In the genomic region with DNA sequence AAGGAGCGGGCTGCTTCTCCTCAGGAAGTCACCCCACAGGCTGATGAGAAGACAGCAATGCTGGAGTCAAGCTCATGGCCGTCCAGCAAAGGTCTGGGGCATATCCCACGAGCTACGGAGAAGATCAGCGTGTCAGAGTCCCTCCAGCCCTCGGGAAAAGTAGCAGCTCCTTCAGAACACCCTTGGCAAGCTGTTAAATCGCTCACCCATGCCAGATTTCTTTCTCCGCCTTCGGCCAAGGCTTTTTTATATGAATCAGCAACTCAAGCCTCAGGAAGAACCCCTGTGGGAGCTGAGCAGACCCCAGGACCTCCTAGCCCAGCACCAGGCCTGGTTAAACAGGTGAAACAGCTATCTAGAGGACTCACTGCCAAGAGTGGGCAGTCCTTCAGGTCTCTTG, we compare ENCODE assay signal across 19 mouse cellular contexts. TPM values are rescaled to one million over a fixed set of nuclear protein-coding genes. Genes with fewer than 3 reads are reported as not detected.
DNase-seq lines count a peak whose midpoint lies in the region; ATAC-seq and TF ChIP-seq lines count a peak whose summit lies in the region.
"Had no signal": no experiment of that assay in that cellular context is flagged by ENCODE, and none has a peak within 500 bp of the region (broad histone marks: within the 10 kb centered on the region; RNA-seq: fewer than 3 reads in every experiment).

No protein-coding gene starts in this region.

- no peaks in the 10 kb centered on the region for H3K4me1 ChIP-seq in liver, embryonic 13.5 days (replicated peaks)
- no peaks in the 10 kb centered on the region for H3K4me1 ChIP-seq in liver, postnatal 0 days (ENCODE audit: insufficient read depth)
- H3K4me1 ChIP-seq: forebrain, embryonic 15.5 days; hindbrain, embryonic 10.5 days; hindbrain, embryonic 13.5 days had no signal

- DNase-seq in layer of hippocampus, adult 2 months (ENCODE audit: low spot score in 2 of 2), result no peak
- DNase-seq in layer of hippocampus, adult 9-10 months (ENCODE audit: low spot score), result no peak
- DNase-seq in liver, embryonic 13.5 days, result no peak
- DNase-seq in liver, postnatal 0 days, result no peak
- no peak for DNase-seq in gastrocnemius, postnatal 10 days
- DNase-seq: adrenal gland, postnatal 10 days; adrenal gland, postnatal 36 days; cerebellum, adult 18-20 months; cerebellum, adult 9-10 months; cerebellum, postnatal 14 days; gastrocnemius, postnatal 36 days had no signal

- no peak for ATAC-seq in liver, embryonic 13.5 days (ENCODE audit: low read depth)
- ATAC-seq in liver, postnatal 0 days, result no peak
- ATAC-seq in erythroid progenitor cell, adult 5-6 weeks (replicated peaks; ENCODE audit: low FRiP score, poor library complexity, severe bottlenecking), result 0 out of 2 replicates have a peak, but pooled peaks have one; percentile 21
- ATAC-seq: activated CD4-positive, CD25-positive, alpha-beta regulatory T cell, adult 4 months; CD4-positive, CD25-positive, alpha-beta regulatory T cell, adult 4 months; forebrain, embryonic 15.5 days had no signal

- TF ChIP-seq CTCF in layer of hippocampus, adult 2 months (conservative IDR thresholded peaks at IDR 0.05), result no peak
- no peak for TF ChIP-seq CTCF in liver, postnatal 0 days (IDR thresholded peaks at IDR 0.05; ENCODE audit: low read depth)

- 89% methylated on average over 9 of the region's 9 CpGs for WGBS in liver, embryonic 13.5 days (ENCODE audit: insufficient replicate concordance)
- 85% methylated on average over 9 of the region's 9 CpGs for WGBS in liver, postnatal 0 days (ENCODE audit: insufficient replicate concordance)

- TF ChIP-seq EP300 in liver, postnatal 0 days (IDR thresholded peaks at IDR 0.05; ENCODE audit: low read depth), result no peak

- H3K4me2 ChIP-seq in liver, embryonic 13.5 days, result no peak overlapping the region
- H3K4me2 ChIP-seq in liver, postnatal 0 days (ENCODE audit: low read depth, low read length), result no peak overlapping the region
- H3K4me2 ChIP-seq: forebrain, embryonic 15.5 days; heart, embryonic 11.5 days; hindbrain, embryonic 13.5 days had no signal

- H3K9me3 ChIP-seq in liver, embryonic 13.5 days (replicated peaks), result no peaks in the 10 kb centered on the region
- no peaks in the 10 kb centered on the region for H3K9me3 ChIP-seq in liver, postnatal 0 days (ENCODE audit: low read length)
- H3K9me3 ChIP-seq: forebrain, embryonic 15.5 days; hindbrain, embryonic 10.5 days; hindbrain, embryonic 13.5 days had no signal

- peaks cover 86% of the 10 kb centered on the region for H3K36me3 ChIP-seq in liver, embryonic 13.5 days
- H3K36me3 ChIP-seq in liver, postnatal 0 days (replicated peaks; ENCODE audit: insufficient read depth, low read length), result peaks cover 72% of the 10 kb centered on the region

- H3K27me3 ChIP-seq in liver, embryonic 13.5 days, result no peaks in the 10 kb centered on the region
- no peaks in the 10 kb centered on the region for H3K27me3 ChIP-seq in liver, postnatal 0 days (ENCODE audit: insufficient read depth, low read length)
- H3K27me3 ChIP-seq: forebrain, embryonic 15.5 days; hindbrain, embryonic 13.5 days had no signal

- H3K9ac ChIP-seq in liver, embryonic 13.5 days, result peak overlapping the region; percentile 3
- H3K9ac ChIP-seq in liver, postnatal 0 days (replicated peaks), result no peak overlapping the region
- H3K9ac ChIP-seq: forebrain, embryonic 15.5 days; hindbrain, embryonic 13.5 days had no signal

- peak overlapping the region; percentile 78 for H3K27ac ChIP-seq in layer of hippocampus, adult 2 months
- H3K27ac ChIP-seq in liver, embryonic 13.5 days, result no peak overlapping the region
- no peak overlapping the region for H3K27ac ChIP-seq in liver, postnatal 0 days (ENCODE audit: low read depth)
- H3K27ac ChIP-seq: forebrain, embryonic 15.5 days; hindbrain, embryonic 10.5 days; hindbrain, embryonic 13.5 days had no signal

- H3K4me3 ChIP-seq in layer of hippocampus, adult 2 months, result no peak overlapping the region
- H3K4me3 ChIP-seq in liver, embryonic 13.5 days (replicated peaks), result no peak overlapping the region
- no peak overlapping the region for H3K4me3 ChIP-seq in liver, postnatal 0 days (ENCODE audit: low read depth, low read length)
- H3K4me3 ChIP-seq: forebrain, embryonic 15.5 days; hindbrain, embryonic 10.5 days; hindbrain, embryonic 13.5 days had no signal

RNA-seq across cellular contexts. Expression of gene Prelid1, which starts 7.2 kb away (rescaled TPM):
- total RNA-seq in layer of hippocampus, adult 2 months (2021), result 100 to 1,000 TPM; 142 to 153 TPM
- polyA plus RNA-seq in liver, embryonic 13.5 days (2015; fragmentation: Nextera tagmentation; extraction: Ambion mirVana), result 234 and 240 TPM in 2 replicates
- polyA plus RNA-seq in liver, postnatal 0 days (2015; fragmentation: Nextera tagmentation; extraction: Ambion mirVana), result 196 and 213 TPM in 2 replicates
- 81.3 and 131 TPM in 2 replicates for total RNA-seq in erythroid progenitor cell, adult 5-6 weeks (2015; ENCODE audit: low replicate concordance)
- 30.9 and 39.1 TPM in 2 replicates for total RNA-seq in erythroid progenitor cell, adult 5-6 weeks (2017; ENCODE audit: low replicate concordance)
- total RNA-seq in gastrocnemius, postnatal 10 days (2021), result 10 to 100 TPM; 66.3 to 79.2 TPM

RNA-seq across cellular contexts. Expression of gene Rab24, which starts 8.7 kb away (rescaled TPM):
- total RNA-seq in layer of hippocampus, adult 2 months (2021), result 10 to 100 TPM; 82.8 to 84.2 TPM
- polyA plus RNA-seq in liver, embryonic 13.5 days (2015; fragmentation: Nextera tagmentation; extraction: Ambion mirVana), result 38.0 and 45.0 TPM in 2 replicates
- 38.7 and 39.6 TPM in 2 replicates for polyA plus RNA-seq in liver, postnatal 0 days (2015; fragmentation: Nextera tagmentation; extraction: Ambion mirVana)
- total RNA-seq in erythroid progenitor cell, adult 5-6 weeks (2015; ENCODE audit: low replicate concordance), result 83.3 and 153 TPM in 2 replicates
- total RNA-seq in erythroid progenitor cell, adult 5-6 weeks (2017; ENCODE audit: low replicate concordance), result 19.8 and 40.4 TPM in 2 replicates
- 10 to 100 TPM; 36.0 to 37.2 TPM for total RNA-seq in gastrocnemius, postnatal 10 days (2021)

RNA-seq across cellular contexts. Expression of gene Mxd3, which starts 16.6 kb away (rescaled TPM):
- 1 to 10 TPM; 1.2 to 1.8 TPM for total RNA-seq in layer of hippocampus, adult 2 months (2021)
- polyA plus RNA-seq in liver, embryonic 13.5 days (2015; fragmentation: Nextera tagmentation; extraction: Ambion mirVana), result 22.0 and 23.0 TPM in 2 replicates
- polyA plus RNA-seq in liver, postnatal 0 days (2015; fragmentation: Nextera tagmentation; extraction: Ambion mirVana), result 14.0 and 15.9 TPM in 2 replicates
- 293 and 332 TPM in 2 replicates for total RNA-seq in erythroid progenitor cell, adult 5-6 weeks (2015; ENCODE audit: low replicate concordance)
- total RNA-seq in erythroid progenitor cell, adult 5-6 weeks (2017; ENCODE audit: low replicate concordance), result 162 and 195 TPM in 2 replicates
- total RNA-seq in gastrocnemius, postnatal 10 days (2021), result 1 to 10 TPM; 6.2 to 7.8 TPM
- total RNA-seq: gastrocnemius, adult 8-10 months had no signal

RNA-seq across cellular contexts. Expression of gene Lman2, which starts 49.5 kb away (rescaled TPM):
- total RNA-seq in layer of hippocampus, adult 2 months (2021), result 10 to 100 TPM; 66.2 to 66.8 TPM
- 59.1 and 65.6 TPM in 2 replicates for polyA plus RNA-seq in liver, embryonic 13.5 days (2015; fragmentation: Nextera tagmentation; extraction: Ambion mirVana)
- polyA plus RNA-seq in liver, postnatal 0 days (2015; fragmentation: Nextera tagmentation; extraction: Ambion mirVana), result 50.5 and 56.0 TPM in 2 replicates
- total RNA-seq in erythroid progenitor cell, adult 5-6 weeks (2015; ENCODE audit: low replicate concordance), result 45.7 and 55.1 TPM in 2 replicates
- total RNA-seq in erythroid progenitor cell, adult 5-6 weeks (2017; ENCODE audit: low replicate concordance), result 56.6 and 75.6 TPM in 2 replicates
- total RNA-seq in gastrocnemius, postnatal 10 days (2021), result 10 to 100 TPM; 37.0 to 45.1 TPM

RNA-seq across cellular contexts. Expression of gene Rgs14, which starts 56.5 kb away (rescaled TPM):
- total RNA-seq in layer of hippocampus, adult 2 months (2021), result 100 to 1,000 TPM; 113 to 119 TPM
- 1.4 and 1.8 TPM in 2 replicates for polyA plus RNA-seq in liver, embryonic 13.5 days (2015; fragmentation: Nextera tagmentation; extraction: Ambion mirVana)
- polyA plus RNA-seq in liver, postnatal 0 days (2015; fragmentation: Nextera tagmentation; extraction: Ambion mirVana), result 2.8 and 3.1 TPM in 2 replicates
- total RNA-seq in erythroid progenitor cell, adult 5-6 weeks (2015; ENCODE audit: low replicate concordance), result 9.0 and 14.7 TPM in 2 replicates
- total RNA-seq in erythroid progenitor cell, adult 5-6 weeks (2017; ENCODE audit: low replicate concordance), result 4.2 and 7.9 TPM in 2 replicates
- under 1 TPM; 0.19 to 0.36 TPM for total RNA-seq in gastrocnemius, postnatal 10 days (2021)

Comparison
In these comparisons a context has a peak if more than half of its experiments do, and no peak if none do; other contexts are left out.
1. RNA of gene Mxd3, which starts 16.6 kb away (total RNA-seq): 162 to 332 TPM in erythroid progenitor cell, adult 5-6 weeks; 6.2 to 7.8 TPM in gastrocnemius, postnatal 10 days and 1.2 to 1.8 TPM in layer of hippocampus, adult 2 months; every median in the first group is over 10 times any median in the second.